Mouse (Mus musculus) adrenal gland, postnatal 36 days (tissue): ENCODE data around the gene Cd164l2. TPM values are rescaled to one million over a fixed set of nuclear protein-coding genes. Genes with fewer than 3 reads are reported as not detected.

Source experiments
- DNase-seq, 2 experiments: peaks; one replicate each; pipeline ENCODE4 v3.0.0; 2021; ENCODE audit warnings: mixed read lengths in 1 of 2
- total RNA-seq, 2 experiments: library from RNA; stranded (reverse); gene quantifications; 2 replicates each; pipeline ENCODE4 v1.2.3; 2021

Gene Cd164l2
- total RNA-seq, 2 experiments from 2014 or later, result 0.79 to 1.1 TPM

DNA sequence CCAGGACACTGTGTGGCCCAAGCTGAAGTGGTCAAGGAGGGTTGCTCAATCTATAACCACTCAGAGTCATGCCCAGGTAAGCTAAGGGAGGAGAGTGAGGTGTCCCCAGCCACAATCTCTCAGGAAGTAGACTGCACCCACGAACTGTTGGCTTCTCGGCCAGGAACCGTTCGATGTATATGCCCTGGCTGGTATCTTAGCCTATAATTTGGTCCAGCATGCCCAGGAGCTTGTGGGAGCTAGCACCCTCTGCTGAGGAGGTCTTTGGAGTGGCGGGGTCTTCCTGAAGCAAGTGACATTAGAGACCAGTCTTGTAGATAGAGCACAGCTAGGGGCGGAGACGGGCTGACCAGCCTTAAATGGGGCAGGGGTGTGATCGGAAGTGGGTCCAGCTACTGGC lies 9.8 kb downstream of the Cd164l2 start:
- no peak for DNase-seq

- no peak for DNase-seq
Observed at GRCm38 (mm10) chr4:133223875-133224274, 11.9 kb downstream of the Cd164l2 start.

GRCm38 (mm10) chr4:133226073-133226472 lies 14.1 kb downstream of the Cd164l2 start:
- DNase-seq, result no peak

- DNase-seq, result peak; percentile 56 to 70
Observed at GRCm38 (mm10) chr4:133227636-133228035, 15.7 kb downstream of the Cd164l2 start.

DNA sequence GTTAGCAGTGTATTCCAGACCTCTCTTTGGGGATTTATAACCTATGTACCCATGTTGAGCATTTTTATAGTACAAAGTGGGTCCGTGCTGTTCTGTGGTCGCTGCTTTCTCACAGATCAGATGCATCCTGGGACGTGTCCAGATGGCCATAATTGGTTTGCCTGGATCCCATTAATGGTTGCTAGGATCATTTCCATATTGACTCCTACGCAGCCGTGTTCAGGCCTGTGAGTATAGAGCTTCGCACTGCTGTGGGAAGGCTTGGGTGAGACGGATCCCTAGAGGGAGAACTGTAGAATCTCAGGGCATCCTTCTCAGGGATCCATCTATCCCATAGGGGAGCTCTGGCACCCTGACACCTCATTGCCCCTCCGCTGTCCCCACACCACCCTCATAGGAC lies 17.7 kb downstream of the Cd164l2 start:
- DNase-seq, result no peak

DNA sequence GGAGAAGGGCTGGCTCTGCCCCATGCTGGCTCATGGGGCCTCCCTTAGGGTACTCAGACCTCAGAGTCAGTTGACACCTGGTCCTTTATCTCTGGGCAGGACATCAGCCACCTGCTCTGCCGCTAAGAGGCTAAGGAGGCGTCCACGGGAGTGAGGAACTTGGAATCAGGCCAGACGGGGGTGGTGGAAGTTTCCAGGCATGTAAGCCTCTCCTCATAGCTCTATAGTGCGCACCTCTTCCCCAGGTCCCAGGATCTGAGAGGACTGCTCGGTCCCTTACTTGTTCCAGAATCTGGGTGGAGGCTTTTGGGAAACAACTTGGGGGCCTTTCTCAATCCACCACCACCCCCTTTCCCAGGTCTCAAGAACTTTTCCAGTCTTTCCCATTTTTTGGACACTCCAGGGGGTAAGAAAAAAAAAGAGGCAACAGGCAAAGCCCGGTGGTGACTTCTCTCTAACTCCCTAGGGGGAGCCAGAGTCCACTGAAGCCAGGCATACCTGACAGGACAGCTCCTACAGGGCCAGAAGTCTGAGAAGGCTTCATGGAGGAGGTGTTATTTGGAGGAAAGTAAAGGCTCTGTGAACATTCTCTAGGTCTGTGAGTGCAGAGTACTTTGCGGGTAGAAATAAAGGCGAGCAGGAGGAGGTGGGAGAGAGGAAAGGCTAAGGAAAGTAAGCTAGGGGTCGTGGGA lies 21.5 kb downstream of the Cd164l2 start:
- peak; percentile 66 to 75 for DNase-seq

- no peak for DNase-seq
Observed at GRCm38 (mm10) chr4:133234771-133235170, 22.8 kb downstream of the Cd164l2 start.

DNA sequence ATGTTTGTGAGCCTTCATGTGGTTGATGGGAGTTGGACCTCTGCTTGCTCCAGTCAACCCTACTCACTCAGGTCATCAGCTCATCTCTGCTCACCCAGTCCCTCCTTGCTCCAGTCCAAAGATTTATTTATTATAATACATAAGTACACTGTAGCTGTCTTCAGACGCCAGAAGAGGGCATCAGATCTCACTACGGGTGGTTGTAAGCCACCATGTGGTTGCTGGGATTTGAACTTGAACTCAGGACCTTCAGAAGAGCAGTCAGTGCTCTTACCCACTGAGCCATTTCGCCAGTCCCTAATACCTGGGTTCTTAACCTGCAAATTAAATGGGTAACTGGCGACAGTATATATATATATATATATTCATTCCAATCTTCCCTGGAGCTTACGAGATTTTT lies 23.5 kb downstream of the Cd164l2 start:
- no peak for DNase-seq

DNA sequence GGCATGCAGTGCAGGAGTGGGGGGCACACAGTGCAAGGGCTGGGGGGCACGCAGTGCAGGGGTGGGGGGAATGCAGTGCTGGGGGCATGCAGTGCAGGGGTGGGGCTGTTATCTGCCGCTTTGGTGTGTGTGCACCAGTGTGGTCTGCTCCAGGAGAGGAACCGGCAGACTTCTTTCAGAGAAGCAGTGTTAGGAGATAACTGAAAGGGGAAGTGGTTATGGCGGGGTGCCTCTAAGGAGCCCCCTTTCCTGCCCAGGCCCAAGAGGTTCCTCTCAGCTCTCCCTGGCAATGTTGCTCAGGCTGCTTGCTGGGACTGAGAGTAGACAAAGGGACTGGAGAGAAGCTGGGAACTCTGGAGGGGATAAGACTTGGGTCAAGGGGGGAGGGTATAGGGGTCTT lies 26.0 kb downstream of the Cd164l2 start:
- DNase-seq, result no peak

DNA sequence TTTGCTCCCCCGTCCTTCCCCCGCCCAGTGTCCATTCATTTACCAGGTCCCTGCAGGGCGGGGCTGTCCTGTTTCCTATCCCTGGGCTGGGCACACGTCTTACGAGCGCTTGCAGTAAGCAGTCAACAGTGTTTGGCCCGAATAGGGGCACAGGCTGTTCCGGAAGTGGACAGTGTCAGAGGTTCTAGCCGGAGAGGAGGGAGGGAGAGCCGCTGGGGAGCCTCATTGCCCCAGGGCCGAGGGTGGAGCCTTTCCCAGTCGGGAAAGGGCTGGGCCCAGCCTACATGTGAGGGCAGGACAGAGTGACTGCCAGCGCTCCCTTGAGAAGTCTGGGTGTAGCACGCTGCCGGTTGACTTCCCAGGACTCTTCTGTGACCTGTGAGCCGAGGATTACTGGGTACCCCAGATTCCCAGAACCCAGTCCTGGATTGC lies 28.6 kb downstream of the Cd164l2 start, which contains the start of gene Map3k6:
TSS of gene Map3k6 (plus strand) at position 329 of the 432 bp plus-strand sequence.
- DNase-seq, result peak; percentile 90

DNA sequence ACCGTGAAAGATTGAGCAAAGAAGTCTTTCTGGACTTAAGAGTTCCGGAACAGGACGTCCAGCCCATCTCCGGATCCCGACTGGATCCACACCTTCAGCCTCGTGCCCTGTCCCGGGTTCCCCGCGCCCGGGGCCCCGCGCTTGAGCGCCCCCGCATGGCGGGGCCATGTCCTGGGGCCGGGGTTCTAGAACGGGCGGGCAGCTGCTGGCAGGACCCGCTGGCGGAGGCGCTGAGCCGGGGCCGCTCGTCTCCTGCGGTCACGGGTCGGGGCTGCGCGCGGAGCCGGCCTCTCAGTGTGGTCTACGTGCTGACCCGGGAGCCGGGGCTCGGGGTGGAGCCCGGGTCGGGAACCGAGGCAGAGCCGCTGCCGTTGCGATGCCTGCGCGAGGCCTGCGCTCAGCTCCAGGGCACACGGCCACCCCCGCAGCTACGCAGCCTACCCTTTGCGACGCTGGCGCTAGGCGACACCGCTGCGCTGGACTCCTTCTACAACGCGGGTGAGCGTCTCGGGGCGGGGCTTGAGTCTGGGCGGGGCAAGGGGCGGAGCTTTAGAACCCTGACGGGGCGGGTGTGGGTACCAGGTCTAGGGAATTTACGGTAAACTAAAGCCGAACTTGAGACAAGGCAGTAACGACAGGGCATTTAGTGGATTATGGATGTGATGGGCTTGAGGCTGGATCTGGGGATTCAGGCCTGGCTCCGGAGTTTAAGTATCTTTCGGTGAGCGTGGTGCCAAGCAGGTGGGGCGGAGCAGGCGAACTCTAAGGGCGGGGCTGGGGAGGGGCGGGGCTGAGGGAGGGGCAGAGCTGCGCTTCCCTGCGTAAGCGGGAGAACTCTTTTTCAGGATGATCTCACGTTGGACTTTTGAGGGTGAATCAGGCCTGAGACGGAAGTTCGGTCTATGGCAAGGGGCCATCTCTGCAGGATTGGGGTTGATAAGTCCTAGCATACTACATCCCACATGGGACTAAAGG lies 29.3 kb downstream of the Cd164l2 start:
- DNase-seq, result peak; percentile 93 to 94

DNA sequence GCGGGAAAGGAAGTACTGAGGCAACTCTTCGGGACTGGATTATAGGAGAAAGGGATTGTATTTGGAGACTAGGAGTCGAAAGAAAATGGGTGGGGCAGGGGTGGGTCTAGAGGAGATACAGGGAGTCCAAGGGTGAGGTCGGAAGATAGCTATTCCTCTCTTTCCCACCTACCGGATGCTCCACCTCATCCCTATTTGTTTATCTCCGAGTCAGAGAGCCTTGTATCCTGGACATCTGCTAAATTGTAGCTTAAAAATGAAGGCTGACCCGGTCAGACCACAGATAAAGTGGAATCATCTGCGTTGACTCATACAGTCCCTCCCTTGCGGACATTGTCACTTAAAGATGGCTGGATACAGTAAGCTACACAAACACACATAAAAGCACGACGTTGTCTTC lies 30.0 kb downstream of the Cd164l2 start:
- no peak for DNase-seq

DNA sequence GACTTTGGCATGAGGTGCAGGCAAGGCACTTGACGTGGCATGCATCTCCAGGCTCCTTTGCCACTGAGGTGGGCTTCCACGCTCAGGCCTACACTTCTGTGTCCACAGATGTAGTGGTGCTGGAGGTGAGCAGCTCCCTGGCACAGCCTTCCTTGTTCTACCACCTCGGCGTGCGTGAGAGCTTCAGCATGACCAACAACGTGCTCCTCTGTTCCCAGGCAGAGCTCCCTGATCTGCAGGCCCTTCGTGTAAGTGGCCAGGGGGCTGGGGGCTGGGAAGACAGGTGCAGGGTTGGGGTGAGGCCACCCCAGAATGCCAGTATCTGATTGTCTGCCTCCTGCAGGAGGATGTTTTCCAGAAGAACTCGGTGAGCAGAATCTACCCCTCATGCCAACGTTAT lies 30.8 kb downstream of the Cd164l2 start:
- DNase-seq, result no peak

GRCm38 (mm10) chr4:133243538-133243937 lies 31.6 kb downstream of the Cd164l2 start:
- DNase-seq, result peak; percentile 26 to 29

DNA sequence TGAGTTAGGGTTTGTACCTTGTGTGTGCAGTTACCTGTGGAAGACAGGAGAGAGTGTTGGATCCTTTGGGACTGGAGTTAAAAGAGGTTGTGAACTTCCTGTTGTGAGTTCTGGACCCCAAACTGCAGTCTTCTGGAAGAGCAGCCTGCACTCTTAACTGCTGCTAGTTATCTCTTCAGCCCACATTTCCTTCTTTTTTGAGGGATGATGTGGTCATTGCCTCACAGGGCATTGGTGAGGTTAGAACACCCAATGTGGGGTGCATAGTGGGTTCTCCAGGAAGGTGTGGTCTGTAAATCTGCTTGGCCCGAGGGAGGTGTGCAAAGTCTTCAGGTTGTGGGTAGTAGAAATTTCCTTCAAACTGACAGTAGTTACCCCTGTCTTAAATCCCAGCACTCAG lies 32.4 kb downstream of the Cd164l2 start:
- no peak for DNase-seq

DNA sequence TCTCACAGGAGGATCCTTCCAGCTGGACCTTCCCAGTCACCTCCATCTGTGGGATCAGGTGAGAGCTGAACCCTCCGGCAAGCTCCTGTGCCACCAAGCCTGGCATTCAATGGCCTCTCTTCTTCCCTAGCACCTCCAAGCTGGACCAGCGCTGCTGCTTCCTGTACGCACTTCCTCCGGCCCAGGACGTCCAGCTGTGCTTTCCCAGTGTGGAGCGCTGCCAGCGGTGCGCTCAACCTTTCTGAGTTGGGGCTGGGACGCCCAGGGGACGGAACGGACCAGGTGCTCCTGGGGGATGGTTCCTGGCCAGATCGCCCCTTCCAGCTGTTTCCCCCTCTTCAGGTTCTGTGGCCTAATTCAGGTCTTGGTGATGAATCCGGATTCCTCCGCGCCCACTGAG lies 35.1 kb downstream of the Cd164l2 start:
- peak; percentile 45 to 66 for DNase-seq

GRCm38 (mm10) chr4:133247806-133248449 lies 36.0 kb downstream of the Cd164l2 start:
- DNase-seq, result no peak

DNA sequence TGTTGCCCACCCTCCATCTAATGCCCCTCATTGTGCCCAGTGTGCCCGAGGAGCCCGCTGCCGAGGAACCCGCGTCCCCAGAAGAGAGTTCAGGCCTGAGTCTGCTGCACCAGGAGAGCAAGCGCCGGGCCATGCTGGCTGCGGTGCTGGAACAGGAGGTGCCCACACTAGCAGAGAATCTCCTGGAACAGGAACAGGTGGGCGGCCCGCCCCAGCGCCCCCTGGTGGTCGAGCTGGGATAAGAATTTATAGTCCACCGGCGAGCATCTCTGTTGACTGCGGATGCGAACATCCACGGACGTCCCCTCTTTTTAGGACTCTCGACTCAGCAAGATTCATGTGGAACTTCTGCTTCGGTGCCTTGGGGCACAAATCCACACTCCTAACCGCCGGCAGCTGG lies 38.7 kb downstream of the Cd164l2 start:
- DNase-seq, result peak; percentile 84 to 91

DNA sequence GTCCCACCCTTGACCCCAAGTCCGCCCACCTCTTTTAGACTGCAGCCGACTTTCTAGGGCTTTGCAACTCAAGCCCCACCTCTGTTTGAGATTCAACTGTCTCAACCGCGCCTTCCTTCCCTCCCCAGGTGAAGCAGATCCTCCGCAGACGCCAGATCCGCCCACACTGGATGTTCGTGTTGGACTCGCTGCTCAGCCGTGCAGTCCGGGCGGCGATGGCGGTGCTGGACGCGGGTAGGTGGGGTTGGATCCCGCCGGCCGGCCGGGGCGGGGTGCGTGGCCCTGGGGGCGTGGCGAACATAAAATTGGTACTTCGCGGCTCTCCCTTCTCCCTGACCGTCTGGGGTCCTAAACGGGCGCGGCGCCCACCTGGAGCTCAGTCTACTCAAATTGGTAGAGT lies 39.3 kb downstream of the Cd164l2 start:
- peak; percentile 30 to 39 for DNase-seq

DNA sequence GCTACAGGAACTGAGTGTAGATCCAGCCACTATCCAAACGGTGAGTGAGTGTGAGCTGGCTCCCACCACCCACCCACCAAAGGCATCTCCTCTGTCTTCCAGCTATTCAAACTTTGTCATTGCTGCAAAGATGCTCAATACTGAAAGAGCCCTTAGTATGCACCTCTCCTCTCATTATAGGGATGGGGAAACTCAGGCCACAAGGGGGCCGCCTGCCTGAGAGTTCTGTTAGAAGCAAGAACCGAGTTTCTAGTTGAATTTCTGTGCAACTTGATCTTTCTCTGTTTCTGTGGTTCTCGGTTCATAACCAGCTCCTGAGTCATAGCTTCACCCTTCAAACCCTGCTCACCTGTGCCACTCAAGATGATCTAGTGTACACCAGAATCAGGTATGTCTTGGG lies 40.2 kb downstream of the Cd164l2 start:
- no peak for DNase-seq

DNA sequence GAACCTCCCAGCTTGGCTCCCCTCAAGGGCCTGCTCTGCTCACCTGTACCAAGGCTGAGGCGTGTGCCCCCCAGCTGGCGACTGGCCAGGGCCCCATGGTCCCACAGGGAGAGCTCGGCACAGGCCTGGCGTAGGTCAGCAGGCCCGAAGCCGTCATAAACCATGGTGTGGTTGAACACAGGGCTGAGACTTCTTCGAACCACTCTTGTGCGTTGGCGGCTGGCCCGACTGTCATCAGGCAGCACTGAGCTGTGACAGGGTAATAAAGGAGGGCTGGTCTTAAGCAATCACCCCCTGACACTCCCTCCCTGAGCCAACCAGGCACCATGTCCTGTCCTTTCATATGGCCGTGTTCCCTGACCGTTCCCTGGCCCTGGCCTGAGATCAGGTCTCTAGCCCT lies 41.5 kb downstream of the Cd164l2 start:
- DNase-seq, result peak; percentile 25 to 40

DNA sequence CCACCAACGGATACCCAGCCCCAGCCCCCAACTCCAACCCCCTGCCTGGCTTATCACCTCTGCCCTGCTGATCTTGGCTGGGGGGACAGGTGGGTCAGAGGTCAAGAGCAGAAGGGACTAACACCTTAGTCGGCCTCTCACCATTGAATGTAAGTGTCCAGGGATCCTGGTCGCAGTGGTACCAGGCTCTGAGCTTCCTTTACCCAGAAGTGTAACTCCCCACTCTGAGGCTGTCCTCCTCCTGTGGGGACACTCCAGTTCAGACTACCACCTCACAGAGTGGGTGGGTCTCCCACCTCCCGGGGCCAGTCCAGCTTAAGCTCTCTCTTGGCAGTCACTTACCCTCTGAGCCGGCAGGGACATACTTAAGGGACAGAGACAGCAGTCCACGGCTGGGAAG lies 43.5 kb downstream of the Cd164l2 start:
- no peak for DNase-seq

GRCm38 (mm10) chr4:133256820-133257219 lies 44.9 kb downstream of the Cd164l2 start:
- no peak for DNase-seq
